Comparison of ENCODE assay signal across 9 mouse cellular contexts in genomic region chr9:40877881-40878235, GRCm38 (mm10). TPM values are rescaled to one million over a fixed set of nuclear protein-coding genes. Genes with fewer than 3 reads are reported as not detected.
DNase-seq lines count a peak whose midpoint lies in the region; ATAC-seq and TF ChIP-seq lines count a peak whose summit lies in the region.
"Had no signal": no experiment of that assay in that cellular context is flagged by ENCODE, and none has a peak within 500 bp of the region (broad histone marks: within the 10 kb centered on the region; RNA-seq: fewer than 3 reads in every experiment).

No protein-coding gene starts in this region.

- no peak overlapping the region for H3K27ac ChIP-seq in gastrocnemius, adult 2 months
- H3K27ac ChIP-seq in hindbrain, embryonic 11.5 days (ENCODE audit: low read depth, low read length): no peak overlapping the region
- no peak overlapping the region for H3K27ac ChIP-seq in midbrain, embryonic 12.5 days (replicated peaks)

- H3K4me1 ChIP-seq in hindbrain, embryonic 11.5 days (replicated peaks; ENCODE audit: control insufficient read depth, insufficient read depth, low read length): 0 out of 2 replicates have a peak, but pooled peaks cover 3% of the 10 kb centered on the region
- H3K4me1 ChIP-seq in midbrain, embryonic 12.5 days: peaks cover 23% of the 10 kb centered on the region

- H3K4me3 ChIP-seq in gastrocnemius, adult 2 months: peak overlapping the region; percentile 59
- no peak overlapping the region for H3K4me3 ChIP-seq in hindbrain, embryonic 11.5 days (ENCODE audit: low read depth, low read length)
- H3K4me3 ChIP-seq in midbrain, embryonic 12.5 days: peak overlapping the region; percentile 28

- H3K27me3 ChIP-seq in hindbrain, embryonic 11.5 days (ENCODE audit: control insufficient read depth, insufficient read depth, low read length): peaks cover 85% of the 10 kb centered on the region
- H3K27me3 ChIP-seq in midbrain, embryonic 12.5 days: peaks cover 96% of the 10 kb centered on the region

- no peak overlapping the region for H3K4me2 ChIP-seq in hindbrain, embryonic 11.5 days (replicated peaks; ENCODE audit: low read depth, low read length)
- peak overlapping the region; percentile 36 for H3K4me2 ChIP-seq in midbrain, embryonic 12.5 days (replicated peaks)

- no peak for DNase-seq in gastrocnemius, adult 2 months
- no peak for DNase-seq in gastrocnemius, postnatal 36 days
- peak; percentile 23 for DNase-seq in ES-CJ7 (ENCODE audit: low read depth, low spot score)
- DNase-seq in hindbrain, embryonic 11.5 days (ENCODE audit: low spot score): peak; percentile 69
- no peak for DNase-seq in ovary, postnatal 10 days (ENCODE audit: low spot score)
- no peak for DNase-seq in urinary bladder, adult 2 months (ENCODE audit: low spot score)
- DNase-seq in thymus, postnatal 25 days: no peak

- H3K36me3 ChIP-seq in hindbrain, embryonic 11.5 days (ENCODE audit: control insufficient read depth, insufficient read depth, low read length): no peaks in the 10 kb centered on the region
- no peaks in the 10 kb centered on the region for H3K36me3 ChIP-seq in midbrain, embryonic 12.5 days

- under 1% methylated on average over 27 of the region's 29 CpGs for WGBS in hindbrain, embryonic 11.5 days
- 1% methylated on average over 26 of the region's 29 CpGs for WGBS in midbrain, embryonic 12.5 days

- intact Hi-C loops in gastrocnemius, adult 2 months (cut with DNase I): no loop called here
- intact Hi-C loops in gastrocnemius, postnatal 36 days (cut with DNase I): no loop called here

- no peak for ATAC-seq in hindbrain, embryonic 11.5 days (ENCODE audit: low FRiP score)
- peak; percentile 52; the same call in 1 of the 2 replicates for ATAC-seq in midbrain, embryonic 12.5 days (ENCODE audit: low FRiP score, low read depth)

- TF ChIP-seq CTCF in gastrocnemius, adult 2 months (IDR thresholded peaks at IDR 0.05): no peak

- H3K9ac ChIP-seq in hindbrain, embryonic 11.5 days (ENCODE audit: low read depth, low read length): no peak overlapping the region
- H3K9ac ChIP-seq in midbrain, embryonic 12.5 days (replicated peaks): 0 out of 2 replicates have a peak overlapping the region, but pooled peaks have one; percentile 4

- no peaks in the 10 kb centered on the region for H3K9me3 ChIP-seq in hindbrain, embryonic 11.5 days (ENCODE audit: control insufficient read depth, low read length)
- no peaks in the 10 kb centered on the region for H3K9me3 ChIP-seq in midbrain, embryonic 12.5 days

RNA-seq across cellular contexts. Expression of gene Bsx, which starts 3.9 kb away (rescaled TPM):
- not detected for total RNA-seq in gastrocnemius, adult 2 months (2021)
- total RNA-seq in gastrocnemius, postnatal 36 days (2021): not detected
- not detected in 2 replicates for polyA plus RNA-seq in hindbrain, embryonic 11.5 days (2014; fragmentation: Nextera tagmentation; extraction: Ambion mirVana)
- polyA plus RNA-seq in midbrain, embryonic 12.5 days (2016; fragmentation: Nextera tagmentation; extraction: Ambion mirVana): 1.2 and 3.5 TPM in 2 replicates
- not detected in 2 replicates for polyA plus RNA-seq in urinary bladder, adult 2 months (2012; rRNA removed)
- total RNA-seq: gastrocnemius, postnatal 4 days had no signal

Comparison
In these comparisons a context has a peak if more than half of its experiments do, and no peak if none do; other contexts are left out.
1. DNase-seq: peak in ES-CJ7 (single experiment) and hindbrain, embryonic 11.5 days (single experiment); none in gastrocnemius, adult 2 months (single experiment), gastrocnemius, postnatal 36 days (0 of 2), ovary, postnatal 10 days (single experiment), urinary bladder, adult 2 months (single experiment) and thymus, postnatal 25 days (single experiment).